Mouse (Mus musculus) kidney, embryonic 14.5 days (tissue): Measurements from ENCODE around the gene Ddx54. TPM values are rescaled to one million over a fixed set of nuclear protein-coding genes. Genes with fewer than 3 reads are reported as not detected.

ENCODE experiments used
- ATAC-seq: fragments of 200-750 bp; cut with Nextera tagmentation; 2 replicates; pipeline ENCODE4 v1.8.0; 2017; ENCODE audit warnings: moderate number of reproducible peaks, mild to moderate bottlenecking, moderate TSS enrichment, moderate library complexity; ENCODE audit not compliant: low FRiP score, low TSS enrichment
- H3K27ac ChIP-seq: fragments of 300-500 bp; sonication (generic); 2 replicates; pipeline ENCODE4 v1.5.1; 2014; ENCODE audit warnings: low read depth, mild to moderate bottlenecking, low read length, moderate library complexity, mixed read lengths
- H3K27me3 ChIP-seq: fragments of 300-500 bp; sonication (generic); 2 replicates; pipeline ENCODE4 v1.6.1; 2014; ENCODE audit warnings: mild to moderate bottlenecking, low read length; ENCODE audit not compliant: control insufficient read depth, insufficient read depth
- H3K36me3 ChIP-seq: fragments of 300-500 bp; sonication (generic); 2 replicates; pipeline ENCODE4 v1.6.1; 2014; ENCODE audit warnings: low read length, mixed read lengths; ENCODE audit not compliant: control insufficient read depth, insufficient read depth
- H3K4me1 ChIP-seq: fragments of 300-500 bp; sonication (generic); 2 replicates; pipeline ENCODE4 v1.6.1; 2014; ENCODE audit warnings: low read length, mixed read lengths; ENCODE audit not compliant: control insufficient read depth, insufficient read depth
- H3K4me2 ChIP-seq: fragments of 300-500 bp; sonication (generic); replicated peaks from 2 replicates; pipeline ENCODE4 v1.6.1; 2014; ENCODE audit warnings: low read depth, mild to moderate bottlenecking, low read length
- H3K4me3 ChIP-seq: fragments of 300-500 bp; sonication (generic); 2 replicates; pipeline ENCODE4 v1.5.1; 2014; ENCODE audit warnings: mild to moderate bottlenecking, low read length
- H3K9ac ChIP-seq: fragments of 300-500 bp; sonication (generic); 2 replicates; pipeline ENCODE4 v1.6.1; 2014; ENCODE audit warnings: low read depth, mild to moderate bottlenecking, low read length, moderate library complexity
- H3K9me3 ChIP-seq: fragments of 300-500 bp; sonication (generic); 2 replicates; pipeline ENCODE4 v1.6.1; 2016; ENCODE audit warnings: low read length; ENCODE audit not compliant: control insufficient read depth
- WGBS: fragments of 180-500 bp; shearing (Covaris S2); extraction: QIAGEN DNeasy Blood & Tissue Kit; methylation state at CpG from one replicate; pipeline ENCODE4 v1.1.7; 2014; 5-methylcytosine and 5-hydroxymethylcytosine counted together
- polyA plus RNA-seq: library from polyadenylated mRNA; unstranded; fragments of >200 nt; fragmentation: Nextera tagmentation; extraction: Ambion mirVana; gene quantifications from 2 replicates; pipeline ENCODE4 v1.2.1, GENCODE M21; 2014

The Ddx54 gene
- polyA plus RNA-seq, 1 experiment from 2014 or later: 37.7 TPM

DNA sequence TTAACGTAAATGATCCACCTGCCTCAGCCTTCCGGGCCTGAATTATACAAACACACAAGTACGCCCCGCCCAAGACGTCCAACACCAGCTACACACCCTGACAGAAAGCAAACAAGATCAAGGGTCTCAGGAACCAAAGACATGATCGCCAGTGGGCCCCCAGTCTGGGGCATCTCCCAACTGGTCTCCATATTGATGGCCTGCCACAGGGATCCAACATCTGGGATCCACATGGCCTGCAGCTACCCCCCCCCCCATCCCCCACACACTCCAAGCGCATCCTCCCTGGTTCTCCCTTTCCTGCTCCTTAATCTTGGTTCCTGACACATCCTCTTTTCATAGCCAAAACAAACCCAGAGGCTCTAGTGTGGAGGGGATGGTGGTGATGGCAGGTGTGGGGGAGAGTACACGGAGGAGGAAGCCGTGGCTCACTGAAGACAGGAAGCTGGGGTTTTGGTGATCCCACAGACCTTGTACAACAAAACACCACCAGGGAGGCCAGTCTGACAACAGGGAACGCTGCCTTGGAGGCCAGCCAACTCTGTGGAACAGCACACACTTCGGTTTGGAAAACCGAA lies 33.9 kb upstream of the Ddx54 start:
- H3K4me2 ChIP-seq: peak overlapping the region; percentile 31
- WGBS: 19% methylated on average over 12 of the region's 12 CpGs
- no peak overlapping the region for H3K9ac ChIP-seq
- peak; percentile 71 for ATAC-seq
- H3K4me1 ChIP-seq: peaks cover 32% of the 10 kb centered on the region
- H3K4me3 ChIP-seq: no peak overlapping the region
- H3K27me3 ChIP-seq: no peaks in the 10 kb centered on the region
- H3K9me3 ChIP-seq: no peaks in the 10 kb centered on the region
- H3K36me3 ChIP-seq: peaks cover 15% of the 10 kb centered on the region; the same call in 1 of the 2 replicates
- peak overlapping the region; percentile 93 for H3K27ac ChIP-seq

DNA sequence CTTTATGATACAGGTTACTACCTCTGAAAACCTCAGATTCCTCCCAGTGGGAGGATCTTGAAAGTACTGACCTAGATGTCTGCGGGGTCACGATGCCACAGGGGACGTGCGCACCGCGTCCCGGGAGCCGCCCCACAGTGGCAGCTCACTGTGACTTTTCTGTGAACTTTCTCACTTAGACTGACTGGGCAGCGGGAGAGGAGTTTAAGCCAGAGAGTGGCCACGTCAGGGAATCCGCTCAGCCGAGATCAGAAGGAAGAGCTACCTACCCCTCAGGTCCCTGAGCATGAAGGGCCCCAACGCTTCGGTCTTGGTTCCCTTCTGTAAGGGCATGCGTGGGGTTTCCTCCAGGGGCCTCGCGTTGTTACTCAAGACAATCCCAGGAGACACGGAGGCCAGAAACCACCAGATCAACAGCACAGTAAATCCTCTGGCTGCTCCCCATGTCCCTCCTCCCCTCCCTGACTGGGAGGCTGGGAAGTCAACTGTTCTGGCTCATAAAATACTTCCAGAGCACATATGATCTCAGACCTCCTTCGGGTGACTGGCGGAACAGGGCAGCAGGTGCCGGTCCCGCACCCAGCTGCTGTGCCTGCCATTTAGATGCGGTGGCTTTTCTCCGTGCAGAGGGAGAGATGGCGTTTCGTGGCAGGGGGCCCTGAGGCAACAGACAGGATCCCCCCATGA lies 33.2 kb upstream of the Ddx54 start:
- Histone ChIP-seq H3K9ac (no peak overlapping the region), H3K27ac (peak overlapping the region; percentile 93), H3K4me3 (no peak overlapping the region), H3K36me3 (peaks cover 22% of the 10 kb centered on the region; the same call in 1 of the 2 replicates), H3K9me3 (no peaks in the 10 kb centered on the region), H3K4me2 (peak overlapping the region; percentile 31), H3K27me3 (no peaks in the 10 kb centered on the region), H3K4me1 (peaks cover 32% of the 10 kb centered on the region)
- WGBS: 11% methylated on average over 26 of the region's 26 CpGs
- peak; percentile 70 for ATAC-seq

DNA sequence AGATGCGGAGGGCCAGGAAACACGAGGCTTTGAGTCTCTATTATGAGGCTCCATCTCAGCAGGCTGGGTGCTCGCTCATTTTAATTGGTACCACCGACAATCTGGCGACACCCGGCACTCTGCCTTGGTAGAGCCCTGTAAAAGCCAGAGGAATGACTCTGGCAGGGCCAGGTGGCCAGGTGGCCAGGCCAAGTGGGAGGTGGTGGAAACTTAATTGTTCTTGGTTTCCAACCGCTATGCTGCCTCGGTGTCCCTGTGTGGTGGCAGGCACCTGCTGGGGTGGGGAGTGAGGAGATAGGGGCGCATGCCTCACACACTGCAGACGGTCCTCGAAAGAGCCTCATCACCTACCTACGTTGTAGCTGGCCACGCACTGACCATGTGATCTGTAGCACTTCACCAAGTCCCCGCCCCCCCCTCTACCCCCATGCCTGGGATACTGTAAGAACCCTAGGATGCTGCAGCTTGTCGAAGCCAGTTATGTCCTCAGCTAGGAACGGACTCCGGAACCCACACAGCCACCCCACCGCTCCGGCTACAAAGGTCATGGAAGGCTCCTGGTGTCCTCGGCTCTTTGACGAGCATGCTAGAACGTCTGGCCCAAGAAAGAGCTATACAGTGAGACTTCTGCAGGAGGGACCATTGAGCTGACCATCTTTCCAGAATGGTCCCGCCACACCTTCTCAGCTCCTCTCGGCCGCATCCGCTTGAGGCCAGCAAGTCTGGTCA lies 32.5 kb upstream of the Ddx54 start:
- 0 out of 2 replicates have a peak, but pooled peaks have one; percentile 8 for ATAC-seq
- peaks cover 32% of the 10 kb centered on the region for H3K4me1 ChIP-seq
- H3K27ac ChIP-seq: peak overlapping the region; percentile 93; the same call in 1 of the 2 replicates

DNA sequence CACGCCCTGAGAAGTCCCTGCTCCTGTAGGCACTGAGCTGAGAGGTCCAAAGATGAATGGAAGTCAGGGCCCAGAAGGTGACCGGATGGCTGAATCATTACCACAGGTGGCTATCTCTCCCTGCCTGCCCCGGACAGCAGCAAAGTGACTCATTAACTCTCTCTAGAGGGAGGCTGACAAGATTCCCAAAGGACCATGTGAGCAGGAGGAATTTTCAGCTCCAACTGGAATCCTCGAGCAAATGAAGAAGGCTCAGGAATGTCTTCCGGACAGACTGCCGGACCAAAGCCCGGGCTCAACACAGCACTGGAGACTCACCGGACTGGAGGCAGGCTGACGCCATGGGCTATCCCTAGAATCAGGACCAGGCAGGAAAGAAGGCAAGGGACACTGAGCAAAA lies 30.5 kb upstream of the Ddx54 start:
- Histone ChIP-seq H3K27ac (no peak overlapping the region), H3K36me3 (peaks cover 23% of the 10 kb centered on the region; the same call in 1 of the 2 replicates), H3K9ac (no peak overlapping the region), H3K9me3 (no peaks in the 10 kb centered on the region), H3K4me2 (no peak overlapping the region), H3K4me3 (no peak overlapping the region), H3K27me3 (no peaks in the 10 kb centered on the region), H3K4me1 (peaks cover 44% of the 10 kb centered on the region)
- WGBS: 72% methylated on average over 9 of the region's 9 CpGs
- ATAC-seq: no peak

More for the DNA sequence above, 32.5 kb upstream of the Ddx54 start:
- WGBS: 72% methylated on average over 26 of the region's 26 CpGs
- peak overlapping the region; percentile 15; the same call in 1 of the 2 replicates for H3K4me2 ChIP-seq
- no peaks in the 10 kb centered on the region for H3K9me3 ChIP-seq
- peaks cover 23% of the 10 kb centered on the region; the same call in 1 of the 2 replicates for H3K36me3 ChIP-seq
- peak overlapping the region; percentile 28; the same call in 1 of the 2 replicates for H3K9ac ChIP-seq
- no peak overlapping the region for H3K4me3 ChIP-seq
- no peaks in the 10 kb centered on the region for H3K27me3 ChIP-seq

GRCm38 (mm10) chr5:120583511-120583910 lies 29.0 kb upstream of the Ddx54 start:
- peaks cover 43% of the 10 kb centered on the region for H3K4me1 ChIP-seq
- H3K4me2 ChIP-seq: no peak overlapping the region
- WGBS: 90% methylated on average over 4 of the region's 4 CpGs
- no peaks in the 10 kb centered on the region for H3K9me3 ChIP-seq
- ATAC-seq: no peak
- no peak overlapping the region for H3K9ac ChIP-seq
- no peaks in the 10 kb centered on the region for H3K27me3 ChIP-seq
- H3K4me3 ChIP-seq: no peak overlapping the region
- peaks cover 23% of the 10 kb centered on the region; the same call in 1 of the 2 replicates for H3K36me3 ChIP-seq
- no peak overlapping the region for H3K27ac ChIP-seq

DNA sequence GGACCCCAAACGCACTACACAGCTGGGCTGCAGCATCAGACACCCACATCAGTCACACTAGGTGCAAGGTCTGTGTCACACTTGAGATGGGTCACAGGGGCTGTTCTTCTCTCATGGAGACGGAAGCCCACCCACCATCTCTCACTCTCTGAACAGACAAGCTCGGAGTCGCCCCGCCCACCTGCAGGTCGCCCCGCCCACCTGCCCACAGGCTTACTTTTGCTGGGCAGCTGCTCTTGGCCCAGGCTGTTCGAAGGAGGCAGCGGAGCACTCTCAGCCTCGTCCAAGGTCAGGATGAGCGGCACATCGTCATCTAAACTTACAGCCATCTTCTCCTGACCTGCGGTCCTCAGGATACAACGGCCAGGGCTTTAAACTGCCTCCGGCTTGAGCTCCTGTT lies 27.6 kb upstream of the Ddx54 start:
- 42% methylated on average over 15 of the region's 15 CpGs for WGBS
- Histone ChIP-seq H3K9ac (no peak overlapping the region), H3K4me3 (no peak overlapping the region), H3K4me2 (no peak overlapping the region), H3K27ac (no peak overlapping the region), H3K4me1 (peaks cover 28% of the 10 kb centered on the region), H3K27me3 (no peaks in the 10 kb centered on the region), H3K36me3 (peaks cover 23% of the 10 kb centered on the region; the same call in 1 of the 2 replicates), H3K9me3 (no peaks in the 10 kb centered on the region)
- ATAC-seq: no peak

GRCm38 (mm10) chr5:120586741-120587615 lies 25.6 kb upstream of the Ddx54 start:
- ATAC-seq: no peak
- Histone ChIP-seq H3K36me3 (peaks cover 17% of the 10 kb centered on the region; the same call in 1 of the 2 replicates), H3K9me3 (no peaks in the 10 kb centered on the region), H3K4me2 (peak overlapping the region; percentile 78), H3K4me1 (peaks cover 24% of the 10 kb centered on the region), H3K9ac (peak overlapping the region; percentile 57; the same call in 1 of the 2 replicates), H3K27ac (peak overlapping the region; percentile 56), H3K4me3 (peak overlapping the region; percentile 55), H3K27me3 (no peaks in the 10 kb centered on the region)
- 9% methylated on average over 17 of the region's 17 CpGs for WGBS

DNA sequence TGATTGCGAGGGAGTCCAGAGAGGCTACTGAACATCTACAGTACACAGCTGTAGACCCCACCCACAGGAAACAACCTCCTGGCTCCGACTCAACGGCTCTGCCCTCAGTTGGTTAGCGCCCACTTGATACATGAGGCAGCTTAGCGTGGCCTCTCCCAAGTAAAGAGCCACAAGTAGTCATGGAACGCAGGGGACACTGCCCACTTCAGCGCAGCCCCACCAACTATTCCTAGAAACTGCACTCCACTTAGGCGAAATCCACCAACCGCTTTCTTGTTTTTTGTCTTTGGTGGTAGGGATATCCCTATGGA lies 25.0 kb upstream of the Ddx54 start:
- peak overlapping the region; percentile 57; the same call in 1 of the 2 replicates for H3K9ac ChIP-seq
- peaks cover 2% of the 10 kb centered on the region; the same call in 1 of the 2 replicates for H3K9me3 ChIP-seq
- H3K4me2 ChIP-seq: peak overlapping the region; percentile 78
- H3K36me3 ChIP-seq: peaks cover 15% of the 10 kb centered on the region; the same call in 1 of the 2 replicates
- 22% methylated on average over 9 of the region's 9 CpGs for WGBS
- H3K4me3 ChIP-seq: peak overlapping the region; percentile 55
- peak overlapping the region; percentile 56; the same call in 1 of the 2 replicates for H3K27ac ChIP-seq
- peaks cover 24% of the 10 kb centered on the region for H3K4me1 ChIP-seq
- no peaks in the 10 kb centered on the region for H3K27me3 ChIP-seq
- ATAC-seq: 0 out of 2 replicates have a peak, but pooled peaks have one; percentile 7
